Mouse (Mus musculus) lung, adult 2 months (tissue): ENCODE data around the gene Gpr155. TPM values are rescaled to one million over a fixed set of nuclear protein-coding genes. Genes with fewer than 3 reads are reported as not detected.
A peak's percentile ranks its signal among the peaks of the same experiment; 100 is the strongest.

Experiments used
- DNase-seq: peaks from one replicate; pipeline ENCODE4 v3.0.0; 2022
- H3K4me1 ChIP-seq: fragments of 200-500 bp; 2 replicates; pipeline ENCODE4 v1.6.1; 2011; ENCODE audit warnings: low read length; ENCODE audit not compliant: control insufficient read depth, insufficient read depth
- H3K4me3 ChIP-seq: fragments of 200-500 bp; replicated peaks from 2 replicates; pipeline ENCODE3; 2011; ENCODE audit warnings: low read depth, mild to moderate bottlenecking, control low read depth, low read length; ENCODE audit errors: extremely low read depth
- CTCF ChIP-seq: fragments of 200-500 bp; IDR thresholded peaks from 2 replicates; pipeline ENCODE4 v1.5.1; 2011; ENCODE audit warnings: mild to moderate bottlenecking, low read length, control low read depth; ENCODE audit not compliant: insufficient read depth
- POLR2A ChIP-seq: fragments of 200-500 bp; IDR thresholded peaks from 2 replicates; pipeline ENCODE4 v1.6.1; 2011; ENCODE audit warnings: low read depth, mild to moderate bottlenecking, control low read depth, low read length, borderline replicate concordance; ENCODE audit errors: extremely low read depth
- WGBS: fragments of 180-500 bp; shearing (Covaris S2); methylation state at CpG from one replicate; pipeline ENCODE4 v1.1.7; 2018; 5-methylcytosine and 5-hydroxymethylcytosine counted together
- polyA plus RNA-seq: library from polyadenylated mRNA; depleted of rRNA; stranded (reverse); fragments of >200 nt; gene quantifications from 2 replicates; pipeline ENCODE4 v1.2.3, GENCODE M21; 2012; rRNA removed

Gene Gpr155
- polyA plus RNA-seq, 1 experiment: 20.8 TPM

DNA sequence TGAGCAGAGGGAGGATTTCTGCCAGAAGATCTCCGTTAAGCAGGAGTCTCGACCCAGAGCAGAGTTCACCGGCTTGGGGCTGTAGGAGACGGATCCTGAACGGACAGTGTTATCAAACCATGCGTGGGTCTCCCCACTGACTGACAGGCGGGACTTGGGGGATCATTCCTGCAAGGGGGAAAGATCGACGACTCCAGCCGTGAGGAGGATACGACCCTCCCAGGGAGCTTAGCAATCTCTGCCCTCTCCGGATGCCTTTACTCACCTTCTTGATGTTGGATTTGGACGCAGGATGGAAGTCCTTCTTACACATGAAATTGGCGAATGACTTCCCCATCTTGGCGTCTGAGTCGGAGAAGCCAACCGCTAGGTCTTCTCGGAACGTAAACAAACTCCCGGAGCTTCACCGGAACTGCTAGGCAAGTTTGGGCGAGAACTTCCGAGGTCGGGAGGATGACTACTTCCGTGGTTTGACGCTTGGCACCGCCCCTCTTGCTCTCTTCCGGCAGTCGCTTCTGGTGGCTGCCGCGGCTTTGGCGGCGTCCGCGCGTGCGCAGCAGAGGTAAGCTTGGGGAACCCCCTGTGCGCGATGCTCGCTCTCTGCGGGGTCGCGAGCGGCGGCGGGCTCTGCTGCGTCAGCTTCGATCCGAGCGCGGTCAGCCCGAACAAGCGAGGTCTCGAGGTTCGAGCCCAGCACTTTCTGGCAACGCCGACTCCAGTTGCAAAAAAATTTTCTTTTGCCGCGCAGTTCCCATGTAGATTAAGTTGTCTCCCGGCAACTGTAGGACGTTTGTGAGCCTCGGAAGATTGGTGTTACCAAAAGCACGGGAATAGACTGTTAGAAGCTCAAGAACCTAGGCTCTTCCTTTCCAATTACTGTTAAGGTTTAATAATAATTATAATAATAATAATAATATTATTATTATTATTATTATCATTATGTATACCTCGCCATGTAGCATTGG is 73.9 kb downstream of the Gpr155 start, which contains the start of the genes Scrn3 and Cir1:
Scrn3 (plus strand) TSS at position 450 of the 965 bp plus-strand sequence.
Cir1 (minus strand) TSS at position 550 of the 965 bp plus-strand sequence.
- peak; percentile 93 for DNase-seq
- H3K4me1 ChIP-seq: peaks cover 9% of the 10 kb centered on the region
- WGBS: under 1% methylated on average over 64 of the region's 64 CpGs
- TF ChIP-seq CTCF (no peak), POLR2A (peak; percentile 86)
- peak within 1 kb of the TSS; percentile 95 for H3K4me3 ChIP-seq

DNA sequence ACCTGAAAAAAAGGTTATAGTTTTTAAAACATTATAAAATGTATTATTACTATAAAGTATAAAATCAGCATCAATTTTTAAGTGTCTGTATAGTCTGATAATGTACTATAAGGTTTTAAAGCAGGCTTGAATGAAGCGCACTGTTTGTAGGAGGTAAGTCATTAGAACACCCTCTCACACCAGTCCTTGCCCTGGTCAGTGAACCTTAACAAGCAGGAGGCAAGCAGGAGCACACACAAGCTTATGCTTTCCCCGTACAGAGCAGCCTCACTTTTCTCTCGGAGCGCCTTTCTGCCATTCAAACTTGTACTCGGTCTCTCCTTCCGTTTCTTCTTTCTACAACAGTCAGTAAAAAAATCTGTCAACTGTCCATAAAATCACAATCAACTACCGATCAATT is 80.4 kb downstream of the Gpr155 start:
- Histone ChIP-seq H3K4me1 (no peaks in the 10 kb centered on the region), H3K4me3 (no peak overlapping the region)
- TF ChIP-seq POLR2A (no peak), CTCF (no peak)
- WGBS: 92% methylated on average over 7 of the region's 7 CpGs
- no peak for DNase-seq

DNA sequence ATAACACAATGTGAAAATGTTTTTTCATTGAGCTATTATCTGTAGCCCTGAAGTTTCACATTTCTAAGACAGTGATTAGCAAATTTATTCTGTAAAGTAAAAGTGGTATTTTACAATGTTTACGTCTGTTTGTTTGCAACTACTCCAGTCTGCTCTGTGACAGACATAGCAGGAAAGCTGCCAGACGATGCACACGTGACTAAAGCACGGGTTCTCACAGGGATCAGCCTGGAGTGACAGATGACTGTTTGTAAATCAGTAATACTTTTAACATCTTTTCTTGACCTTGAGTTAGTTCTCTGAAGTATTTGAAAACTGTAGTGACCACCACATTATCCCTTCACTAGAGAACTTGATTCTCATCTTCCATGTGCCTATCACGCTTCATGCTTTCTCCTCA is 81.9 kb downstream of the Gpr155 start:
- WGBS: 89% methylated on average over 5 of the region's 5 CpGs
- TF ChIP-seq CTCF (no peak), POLR2A (no peak)
- no peak for DNase-seq

DNA sequence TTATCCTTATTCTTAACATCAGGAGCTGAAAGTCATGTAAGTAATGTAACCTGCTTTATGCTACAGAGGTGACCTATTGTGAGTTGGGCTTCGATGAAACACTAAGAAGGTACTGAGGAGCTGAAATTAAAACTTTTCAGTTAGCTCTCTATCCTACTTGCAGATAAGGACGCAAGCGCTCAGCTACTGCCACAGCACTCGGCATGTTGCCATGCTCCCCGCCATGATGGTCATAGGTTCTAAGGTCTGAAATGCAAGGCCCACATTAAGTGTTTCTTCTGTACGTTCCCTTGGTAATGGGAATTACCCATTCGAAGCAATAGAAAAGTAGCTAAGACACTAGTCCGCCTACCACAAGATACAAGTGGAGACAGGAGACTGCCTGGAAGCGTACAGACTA is 83.7 kb downstream of the Gpr155 start:
- Histone ChIP-seq H3K4me3 (no peak overlapping the region), H3K4me1 (peaks cover 2% of the 10 kb centered on the region; the same call in 1 of the 2 replicates)
- DNase-seq: no peak
- TF ChIP-seq CTCF: no peak
- 93% methylated on average over 9 of the region's 9 CpGs for WGBS

More for the DNA sequence above, 81.9 kb downstream of the Gpr155 start:
- Histone ChIP-seq H3K4me1 (no peaks in the 10 kb centered on the region), H3K4me3 (no peak overlapping the region)

DNA sequence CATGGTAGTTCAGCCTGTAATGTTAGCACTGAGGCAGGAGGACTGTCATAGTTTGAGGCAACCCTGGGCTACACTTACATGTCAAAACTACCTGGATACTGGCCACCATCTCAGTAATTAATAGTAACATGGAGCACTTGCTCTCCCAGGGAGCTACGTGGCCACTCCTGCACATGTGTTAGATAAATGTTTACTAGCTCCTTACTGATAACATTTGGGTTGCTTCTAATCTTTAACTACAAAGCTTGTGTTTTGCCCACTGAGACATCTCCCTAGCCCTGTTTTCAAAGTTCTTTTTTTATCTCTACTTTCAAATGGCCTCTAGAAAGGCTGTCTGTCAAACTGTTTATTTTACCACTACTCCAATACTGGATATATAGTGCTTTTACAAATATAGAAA is 84.4 kb downstream of the Gpr155 start:
- peaks cover 2% of the 10 kb centered on the region; the same call in 1 of the 2 replicates for H3K4me1 ChIP-seq
- 59% methylated on average over 1 of the region's 1 CpGs for WGBS
- H3K4me3 ChIP-seq: no peak overlapping the region
- TF ChIP-seq CTCF: no peak
- no peak for TF ChIP-seq POLR2A
- DNase-seq: no peak

DNA sequence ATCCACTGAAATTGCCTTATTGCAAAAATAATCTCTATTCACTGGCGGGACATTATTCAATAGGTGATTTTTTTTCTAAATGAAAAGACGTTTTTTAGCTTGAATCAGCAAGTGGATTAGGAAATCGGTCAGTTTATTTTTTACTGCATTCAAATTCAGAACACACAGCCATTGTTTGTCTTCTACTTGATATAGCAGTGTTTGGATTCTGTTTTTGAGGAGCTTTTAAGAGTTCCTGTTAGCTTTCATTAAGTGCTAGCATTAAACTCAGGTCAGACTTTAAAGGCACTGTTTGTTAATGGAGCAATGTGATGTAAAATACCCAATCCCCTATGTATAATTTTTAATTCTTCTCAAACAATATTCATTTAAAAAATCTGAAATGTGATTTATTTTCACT is 87.5 kb downstream of the Gpr155 start:
- Histone ChIP-seq H3K4me1 (peaks cover 2% of the 10 kb centered on the region; the same call in 1 of the 2 replicates), H3K4me3 (no peak overlapping the region)
- DNase-seq: no peak
- WGBS: 66% methylated on average over 3 of the region's 3 CpGs
- no peak for TF ChIP-seq POLR2A
- TF ChIP-seq CTCF: no peak

DNA sequence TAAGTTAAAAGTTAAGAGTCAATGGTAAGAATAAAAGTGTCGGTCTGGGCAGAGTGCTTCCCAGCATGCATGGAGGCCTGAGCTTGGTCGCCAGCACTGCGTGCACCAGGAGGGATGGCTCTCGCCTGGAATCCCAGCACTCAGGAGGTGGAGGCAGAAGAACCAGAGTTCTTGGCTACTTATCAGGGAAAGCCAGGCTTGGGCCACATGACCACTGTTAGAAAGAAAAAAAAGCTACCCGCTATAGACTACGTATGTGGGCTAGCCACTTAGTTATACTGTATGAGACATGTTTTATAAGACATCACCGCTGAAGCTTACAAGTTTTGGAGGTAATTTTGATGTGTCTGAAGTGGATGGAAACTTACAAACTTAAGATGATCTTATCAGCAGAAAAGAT is 88.2 kb downstream of the Gpr155 start:
- no peak overlapping the region for H3K4me3 ChIP-seq
- no peak for DNase-seq
- WGBS: 78% methylated on average over 7 of the region's 7 CpGs
- H3K4me1 ChIP-seq: peaks cover 2% of the 10 kb centered on the region; the same call in 1 of the 2 replicates
- TF ChIP-seq CTCF: no peak
- no peak for TF ChIP-seq POLR2A

DNA sequence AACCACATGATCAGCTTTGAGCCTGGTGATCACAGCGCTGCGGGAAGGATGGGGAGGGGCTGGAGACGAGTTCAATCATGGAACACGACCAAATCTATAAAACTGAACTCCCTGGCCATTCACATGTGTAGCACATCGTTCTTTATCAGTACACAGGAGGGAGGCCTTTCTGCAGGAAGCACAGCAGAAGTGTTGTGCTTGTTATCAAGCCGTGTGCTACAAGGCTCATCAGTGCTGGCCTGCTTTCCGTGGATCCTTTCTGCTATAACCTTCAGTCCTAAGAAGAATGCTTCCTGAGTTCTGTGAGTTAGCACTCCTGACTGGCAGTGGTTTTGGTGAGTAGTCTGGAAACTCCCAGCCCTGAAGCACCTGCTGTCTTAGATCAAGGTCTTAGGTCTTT is 91.3 kb downstream of the Gpr155 start:
- DNase-seq: no peak
- Histone ChIP-seq H3K4me1 (peaks cover 2% of the 10 kb centered on the region; the same call in 1 of the 2 replicates), H3K4me3 (no peak overlapping the region)
- WGBS: 82% methylated on average over 7 of the region's 7 CpGs
- no peak for TF ChIP-seq POLR2A
- no peak for TF ChIP-seq CTCF

Other genes starting within 250 kb of the Gpr155 start
- 2.4 and 5.3 TPM in 2 replicates for gene Ola1, start 167.6 kb downstream of the Gpr155 start, polyA plus RNA-seq
- not detected in 2 replicates for gene Sp9, start 114.6 kb downstream of the Gpr155 start, polyA plus RNA-seq
- 5.5 and 8.9 TPM in 2 replicates for gene Scrn3, start 74.0 kb downstream of the Gpr155 start, polyA plus RNA-seq
- gene Cir1, start 73.9 kb downstream of the Gpr155 start, polyA plus RNA-seq: 2.1 and 4.3 TPM in 2 replicates
- 23.1 and 23.8 TPM in 2 replicates for gene Wipf1, start 143.2 kb upstream of the Gpr155 start, polyA plus RNA-seq
- gene Chrna1, start 193.8 kb upstream of the Gpr155 start, polyA plus RNA-seq: 0.66 TPM in 1 of 2 replicates, not detected in the other